Mouse (Mus musculus) CD4-positive naive resting alpha-beta T cell, adult 76 days (primary cell): ENCODE results near the gene Nip7. TPM values are rescaled to one million over a fixed set of nuclear protein-coding genes. Genes with fewer than 3 reads are reported as not detected.

ENCODE experiments used
- total RNA-seq: library from RNA; stranded (reverse); gene quantifications from one replicate; pipeline ENCODE4 v1.2.4, GENCODE M21; 2023

The Nip7 gene
- 52.7 TPM for total RNA-seq

GRCm38 (mm10) chr8:107056076-107056972, at the start of gene Nip7, which contains the start of gene Cog8:
Gene Nip7, plus strand, starts transcription at chr8:107056877.
Gene Cog8, minus strand, starts transcription at chr8:107056689.

DNA sequence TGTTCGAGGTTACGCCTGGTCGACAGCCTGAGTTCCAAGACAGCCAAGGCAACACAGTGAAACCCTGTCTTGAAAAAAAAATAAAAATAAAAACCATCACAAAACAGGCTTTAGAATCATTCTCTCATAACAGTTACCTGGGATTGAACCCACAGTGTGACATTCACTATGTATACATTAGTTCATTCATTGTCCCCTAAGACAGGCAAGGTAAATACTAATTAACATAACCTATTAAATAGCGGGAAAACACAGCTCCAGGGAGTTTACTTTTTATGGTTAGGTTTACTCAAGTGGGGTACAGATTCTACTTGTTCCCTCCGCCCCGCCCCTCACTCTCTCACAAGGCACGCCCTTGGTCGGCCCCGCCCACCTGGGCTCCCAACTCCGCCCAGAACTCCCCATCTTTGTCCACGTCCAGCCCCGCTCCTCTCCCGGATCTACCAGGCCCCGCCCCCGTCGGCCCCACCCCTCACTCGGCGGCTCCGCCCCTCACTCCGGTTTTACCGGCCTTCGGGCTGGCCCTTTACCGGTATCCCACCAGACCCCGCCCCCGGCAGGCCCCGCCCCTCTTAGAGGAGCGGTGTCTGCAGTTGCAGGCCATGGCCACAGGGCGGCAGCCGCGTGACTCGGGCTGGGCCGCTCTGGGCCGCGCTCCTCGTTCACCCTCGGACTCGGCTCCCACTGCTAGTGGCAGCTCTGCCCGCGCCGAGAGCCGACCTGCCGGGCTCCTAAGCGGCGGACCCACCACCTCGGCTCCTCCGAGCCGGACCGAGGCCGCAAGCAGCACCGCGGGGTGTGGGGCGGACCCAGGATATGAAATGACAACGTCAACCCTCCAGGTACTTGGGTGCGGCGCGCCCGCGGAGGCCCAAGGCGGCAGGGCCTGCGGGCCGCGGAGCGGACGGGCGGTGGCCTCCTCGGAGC, 25.8 kb upstream of the Nip7 start, which contains the start of gene Vps4a:
TSS of gene Vps4a (plus strand) at position 573 of the 927 bp plus-strand sequence.

GRCm38 (mm10) chr8:107048061-107048941, 8.4 kb upstream of the Nip7 start, which contains the start of gene Pdf:
Gene Pdf, minus strand, starts transcription at chr8:107048614.

DNA sequence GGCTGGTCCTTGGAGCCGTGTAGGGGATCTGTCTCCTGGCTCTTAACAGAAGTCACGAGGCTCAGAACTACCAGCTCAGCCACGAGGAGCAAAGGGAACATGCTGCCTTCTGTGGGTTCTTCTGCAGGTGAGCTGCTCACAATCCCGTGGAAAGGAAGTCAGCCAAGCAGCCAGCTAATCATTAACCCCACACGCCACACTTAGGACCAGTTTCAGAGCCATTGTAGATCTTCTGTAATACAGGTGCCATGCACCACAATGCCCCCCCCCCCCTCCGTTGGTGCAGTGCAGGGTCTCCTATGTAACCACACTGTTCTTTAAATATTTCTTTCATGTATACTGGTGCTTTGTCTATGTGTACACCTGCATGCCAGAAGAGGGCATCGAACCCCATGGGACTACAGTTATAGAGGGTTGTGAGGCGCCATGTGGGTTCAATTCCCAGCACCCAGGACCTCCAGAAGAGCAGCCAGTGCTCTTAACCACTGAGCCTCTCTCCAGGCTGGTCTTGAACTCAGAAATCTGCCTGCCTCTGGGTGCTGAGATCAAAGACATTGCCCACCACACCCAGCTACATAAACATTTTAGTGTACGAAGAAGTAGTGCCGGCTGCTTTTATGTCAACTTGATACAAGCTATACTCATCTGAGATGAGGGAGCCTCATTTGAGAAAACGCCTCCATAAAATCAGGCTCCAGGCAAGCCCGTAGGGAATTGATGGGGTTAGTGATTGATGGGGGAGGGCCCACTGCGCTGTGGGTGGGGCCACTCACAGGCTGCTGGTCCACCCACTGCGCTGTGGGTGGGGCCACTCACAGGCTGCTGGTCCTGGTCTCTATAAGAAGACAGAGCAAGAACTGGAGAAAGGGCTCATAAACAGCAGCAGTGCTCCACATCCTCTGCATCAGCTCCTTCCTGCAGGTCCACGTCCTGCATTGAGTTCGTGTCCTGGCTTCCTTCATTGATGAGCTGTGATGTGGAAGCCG, 9.1 kb downstream of the Nip7 start, which contains the start of gene Tmed6:
TSS of gene Tmed6 (minus strand) at position 134 of the 986 bp plus-strand sequence.

DNA sequence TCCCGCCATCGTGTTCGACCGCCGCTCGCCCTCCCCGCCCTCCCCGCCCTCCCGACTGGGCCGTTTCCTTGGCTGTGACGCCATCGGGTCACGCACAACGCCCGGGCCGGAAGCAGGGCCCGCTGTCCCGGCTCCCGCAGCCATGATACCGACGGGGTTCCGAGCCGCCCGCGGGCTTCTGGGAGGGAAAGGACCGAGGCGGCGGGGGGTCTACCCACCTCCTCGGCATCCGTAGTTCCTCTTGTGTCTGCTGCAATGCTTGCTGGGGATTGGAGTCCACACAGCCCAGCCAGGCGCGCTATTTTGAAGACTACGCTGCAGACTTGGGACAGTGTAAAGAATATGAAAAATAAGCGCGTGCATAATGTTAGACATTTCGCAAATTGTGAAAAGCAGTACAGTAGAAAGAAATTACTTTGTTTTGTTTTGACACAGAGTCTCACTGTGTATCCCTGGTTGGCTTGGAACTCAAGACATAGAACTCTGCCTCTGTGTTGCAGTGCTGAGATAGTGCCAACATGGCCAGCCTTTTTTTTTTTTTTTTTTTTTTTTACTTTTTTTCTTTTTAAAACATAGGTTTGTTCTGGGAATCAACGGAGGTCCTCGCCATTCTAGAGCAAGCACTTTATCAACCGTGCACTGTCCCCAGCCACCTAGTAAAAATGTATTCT, 39.8 kb downstream of the Nip7 start, which contains the start of gene Terf2:
TSS of gene Terf2 (minus strand) at position 182 of the 671 bp plus-strand sequence.

Other genes with a start within 250 kb of the Nip7 start
- gene Has3, start 186.6 kb upstream of the Nip7 start, total RNA-seq: 0.44 TPM
- gene Utp4, start 163.2 kb upstream of the Nip7 start, total RNA-seq: 47.0 TPM
- 7.9 TPM for gene Sntb2, start 121.1 kb upstream of the Nip7 start, total RNA-seq
- gene Vps4a, start 25.7 kb upstream of the Nip7 start, total RNA-seq: 39.3 TPM
- 7.7 TPM for gene Pdf, start 8.3 kb upstream of the Nip7 start, total RNA-seq
- gene Cog8, start 188 bp upstream of the Nip7 start, total RNA-seq: 41.2 TPM
- gene Tmed6, start 8.8 kb downstream of the Nip7 start, total RNA-seq: not detected
- gene Terf2, start 39.7 kb downstream of the Nip7 start, total RNA-seq: 64.7 TPM
- 27.0 TPM for gene Cyb5b, start 93.8 kb downstream of the Nip7 start, total RNA-seq
- 57.5 TPM for gene Nfat5, start 236.6 kb downstream of the Nip7 start, total RNA-seq